In the genomic region with DNA sequence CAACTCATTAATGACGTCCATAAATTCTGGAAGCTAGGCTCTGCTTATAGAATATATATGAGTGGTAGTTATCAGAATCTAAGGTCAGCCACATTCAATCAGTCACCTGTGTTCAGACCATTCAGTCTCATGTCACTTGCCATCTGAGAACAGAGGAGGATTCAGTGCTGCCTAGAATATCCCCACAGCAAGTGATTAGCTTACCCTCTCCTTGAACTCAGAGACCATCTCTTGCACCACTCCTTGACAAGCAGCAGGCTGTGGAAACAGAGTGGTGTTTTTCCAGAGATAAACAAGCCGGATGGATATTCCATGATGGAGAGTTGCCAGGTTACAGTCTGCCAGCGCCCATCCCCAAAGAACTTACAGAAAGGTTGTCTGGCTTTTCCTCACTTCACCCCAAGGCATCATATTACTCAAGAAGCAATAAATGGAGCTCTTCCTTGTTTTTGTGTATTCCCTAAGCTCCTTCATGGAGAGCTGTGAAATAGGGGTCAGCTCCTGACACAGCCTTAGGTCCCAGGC, we compare ENCODE assay signal across 20 mouse cellular contexts.
"Had no signal": no experiment of that assay in that cellular context is flagged by ENCODE, and none has a peak within 500 bp of the region (broad histone marks: within the 10 kb centered on the region; RNA-seq: fewer than 3 reads in every experiment).

No protein-coding gene starts in this region.

- H3K4me1 ChIP-seq: liver, embryonic 13.5 days; midbrain, embryonic 10.5 days; midbrain, embryonic 13.5 days; neural tube, embryonic 13.5 days had no signal

- H3K36me3 ChIP-seq: liver, embryonic 13.5 days; midbrain, embryonic 10.5 days; midbrain, embryonic 13.5 days; neural tube, embryonic 13.5 days; stomach, embryonic 15.5 days had no signal

- H3K4me2 ChIP-seq: liver, embryonic 13.5 days; midbrain, embryonic 13.5 days; neural tube, embryonic 13.5 days; stomach, embryonic 15.5 days had no signal

- H3K27ac ChIP-seq: layer of hippocampus, adult 2 months; liver, embryonic 13.5 days; midbrain, embryonic 10.5 days; midbrain, embryonic 13.5 days; neural tube, embryonic 13.5 days; stomach, embryonic 15.5 days had no signal

- H3K4me3 ChIP-seq: layer of hippocampus, adult 2 months; liver, embryonic 13.5 days; megakaryocyte, embryonic 14.5 days; midbrain, embryonic 10.5 days; midbrain, embryonic 13.5 days; myocyte; neural tube, embryonic 13.5 days; stomach, embryonic 15.5 days had no signal

- H3K27me3 ChIP-seq: liver, embryonic 13.5 days; megakaryocyte, embryonic 14.5 days; midbrain, embryonic 13.5 days; neural tube, embryonic 13.5 days; stomach, embryonic 15.5 days had no signal

- H3K9me3 ChIP-seq: liver, embryonic 13.5 days; megakaryocyte, embryonic 14.5 days; midbrain, embryonic 10.5 days; midbrain, embryonic 13.5 days; neural tube, embryonic 13.5 days; stomach, embryonic 15.5 days had no signal

- H3K9ac ChIP-seq: liver, embryonic 13.5 days; midbrain, embryonic 13.5 days; neural tube, embryonic 13.5 days; stomach, embryonic 15.5 days had no signal

- DNase-seq: kidney, adult 18-20 months; kidney, adult 9 months; kidney, postnatal 14 days; kidney, postnatal 4 days; layer of hippocampus, adult 9-11 months; liver, embryonic 13.5 days; retina, postnatal 1 day; right cerebral cortex, postnatal 25 days; spleen, adult 18-20 months; thymus, postnatal 25 days had no signal

- ATAC-seq: intestine, embryonic 16.5 days; lung, postnatal 0 days; midbrain, embryonic 13.5 days; midbrain, embryonic 16.5 days had no signal
